Mouse (Mus musculus) frontal cortex, postnatal 10 days (tissue): ENCODE data around the gene Gja10.

ENCODE experiments used
- DNase-seq, 2 experiments: peaks; one replicate each; pipeline ENCODE4 v3.0.0; 2022; ENCODE audit warnings: low spot score in 2 of 2, mixed read lengths in 1 of 2

Gene Gja10

GRCm38 (mm10) chr4:32561555-32562095 is 40.9 kb downstream of the Gja10 start:
- peak; percentile 58 to 61 for DNase-seq

DNA sequence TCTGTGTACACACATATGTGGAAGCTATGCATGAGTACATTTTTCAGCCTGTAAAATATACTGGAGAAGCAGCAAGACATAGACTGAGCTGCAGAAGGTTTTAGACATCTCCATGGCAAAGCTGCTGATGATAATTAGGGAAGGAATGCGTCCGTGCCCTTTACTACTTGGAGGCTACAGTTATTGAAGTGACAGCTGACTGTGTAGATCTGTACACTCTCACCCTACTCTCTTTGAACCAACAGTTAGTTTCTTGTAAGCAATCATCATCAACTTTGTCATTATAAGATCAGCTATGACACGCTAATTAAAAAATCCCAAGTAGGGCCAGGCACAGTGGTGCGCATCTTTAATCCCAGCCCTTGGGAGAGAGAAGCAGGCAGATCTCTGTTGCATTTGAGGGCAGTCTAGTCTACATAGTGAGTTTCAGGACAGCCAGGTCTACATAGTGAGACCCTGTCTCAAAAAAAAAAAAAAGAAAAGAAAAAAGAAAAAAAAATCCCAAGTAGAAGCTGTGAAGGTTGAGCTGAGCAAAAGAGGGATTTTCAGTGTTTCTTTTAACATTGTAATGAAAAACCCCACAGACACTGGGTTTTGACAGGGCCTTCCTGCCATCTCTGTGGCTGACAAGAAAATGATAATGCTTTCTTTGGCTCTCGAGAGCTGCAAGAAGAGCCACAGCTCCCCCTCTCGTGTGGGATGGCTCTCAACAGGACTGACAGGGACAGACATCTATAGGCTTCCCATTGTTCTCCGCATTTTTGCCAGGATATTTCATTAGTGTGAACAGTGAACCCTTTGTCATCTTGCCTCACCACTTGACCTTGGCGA is 41.6 kb downstream of the Gja10 start:
- no peak for DNase-seq

DNA sequence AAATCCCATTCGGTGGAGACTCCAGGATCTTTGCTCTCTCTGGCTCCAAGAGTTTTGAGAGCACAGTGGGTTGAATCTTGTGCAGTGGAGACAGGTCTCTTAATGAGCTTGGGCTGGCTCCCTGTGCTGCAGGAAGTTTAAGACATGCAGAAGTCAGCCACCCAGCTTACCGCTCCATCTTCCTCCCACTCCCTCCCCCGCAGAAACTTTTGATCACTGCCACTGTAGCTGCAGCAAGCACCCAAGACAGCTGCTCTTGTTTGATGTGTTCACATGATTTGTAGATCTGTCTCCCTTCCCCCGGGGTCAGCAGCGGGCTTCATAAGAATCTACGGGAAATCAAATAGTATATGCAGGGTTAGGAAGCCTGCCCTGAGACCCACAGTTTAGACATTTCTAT is 42.3 kb downstream of the Gja10 start:
- DNase-seq: no peak

DNA sequence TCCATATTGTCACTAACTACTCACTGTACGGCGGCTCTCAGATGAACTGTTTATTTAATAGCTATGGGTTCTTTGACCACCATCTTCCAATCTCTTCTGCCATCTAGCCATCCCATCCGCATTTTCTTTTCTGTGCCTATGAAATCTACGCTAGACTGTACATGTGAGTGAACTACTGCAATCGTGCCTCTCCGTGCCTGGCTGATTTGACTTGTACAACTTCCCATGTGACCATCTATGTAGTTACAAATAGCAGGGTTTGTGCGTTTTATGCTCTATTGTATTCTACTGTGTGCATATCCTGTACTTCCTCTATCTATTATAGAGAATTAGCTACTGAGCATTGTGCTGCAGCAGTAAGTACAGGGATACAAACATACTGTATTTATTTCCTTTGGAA is 47.1 kb downstream of the Gja10 start:
- no peak for DNase-seq

GRCm38 (mm10) chr4:32551337-32551736 is 51.2 kb downstream of the Gja10 start:
- DNase-seq: no peak

GRCm38 (mm10) chr4:32549150-32549549 is 53.4 kb downstream of the Gja10 start:
- DNase-seq: no peak
